Mouse (Mus musculus): ENCODE results near the gene Bckdha.

DNA sequence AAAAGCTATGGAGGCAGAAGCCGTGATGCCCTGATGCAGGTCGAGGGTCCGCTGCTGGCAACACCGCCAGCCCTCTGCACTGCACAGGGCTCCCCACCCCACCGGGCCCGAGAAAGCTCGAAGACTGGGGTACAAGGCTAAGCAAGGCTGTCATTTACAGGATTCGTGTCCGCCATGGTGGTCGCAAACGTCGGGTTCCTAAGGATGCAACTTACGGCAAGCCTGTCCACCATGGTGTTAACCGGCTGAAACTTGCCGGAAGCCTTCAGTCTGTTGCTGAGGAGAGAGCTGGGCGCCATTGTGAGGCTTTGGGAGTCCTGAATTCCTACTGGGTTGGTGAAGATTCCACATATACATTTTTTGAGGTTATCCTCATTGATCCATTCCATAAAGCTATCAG, 57.4 kb downstream of the Bckdha start:
- TF ChIP-seq CHD2 (IDR thresholded peaks at IDR 0.05; ENCODE audit: low read depth, low read length) (no peak), ZNF384 (IDR thresholded peaks at IDR 0.05; ENCODE audit: low read depth, low read length) (no peak), HCFC1 (IDR thresholded peaks at IDR 0.05; ENCODE audit: borderline replicate concordance, insufficient read depth, low read length) (no peak), ZC3H11A (IDR thresholded peaks at IDR 0.05; ENCODE audit: borderline replicate concordance, low read depth, low read length) (no peak), MAFK (IDR thresholded peaks at IDR 0.05; ENCODE audit: insufficient read depth, low read depth, low read length) (no peak)
